Mouse (Mus musculus): ENCODE data around the gene Sptlc2.

DNA sequence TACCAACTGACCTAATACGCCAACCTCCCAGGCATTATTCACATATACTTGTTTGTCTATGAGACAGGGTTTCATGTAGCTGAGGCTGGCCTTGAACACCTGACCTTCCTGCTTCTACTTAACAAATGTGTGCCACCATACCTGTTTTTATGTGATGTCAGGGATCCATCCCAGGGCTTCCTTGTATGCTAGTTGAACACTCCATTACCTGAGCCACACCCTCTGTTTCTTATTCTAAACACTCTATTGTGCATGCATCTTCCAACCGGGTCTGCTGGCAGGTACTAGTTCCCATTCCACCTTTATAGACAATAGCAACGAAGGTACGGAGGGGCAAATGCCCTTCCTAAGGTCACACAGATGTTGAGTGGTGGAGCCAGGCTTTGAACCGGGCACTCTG lies 99.1 kb downstream of the Sptlc2 start:
- TF ChIP-seq CTCF (IDR thresholded peaks at IDR 0.05; ENCODE audit: low read depth, low read length) (no peak), POLR2A (IDR thresholded peaks at IDR 0.05; ENCODE audit: extremely low read depth, insufficient read depth, low read length) (no peak)

All from liver, adult 2 months (tissue).